Mouse (Mus musculus): ENCODE results near the gene Ctsf. TPM values are rescaled to one million over a fixed set of nuclear protein-coding genes. Genes with fewer than 3 reads are reported as not detected.

Ctsf gene
- polyA plus RNA-seq, 1 experiment from 2014 or later = 70.4 TPM

DNA sequence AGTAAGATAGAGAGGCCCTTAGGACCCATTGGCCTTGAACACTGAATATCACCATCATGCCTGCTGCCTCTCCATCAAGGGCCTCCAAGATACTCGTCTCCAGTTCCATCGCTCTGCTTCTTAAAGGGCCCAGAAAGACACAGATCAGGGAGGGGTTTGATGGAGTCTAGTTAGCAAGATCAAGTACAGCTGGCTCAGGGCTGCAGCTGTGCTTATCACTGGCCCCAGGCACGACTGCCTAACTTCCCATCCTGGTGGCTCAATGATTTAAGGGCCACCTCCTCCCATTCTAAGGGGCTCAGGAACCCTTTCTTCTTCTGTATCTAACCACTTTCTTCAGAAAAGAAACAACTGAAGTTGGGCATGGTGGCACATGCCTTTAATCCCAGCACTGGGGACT lies 36.9 kb downstream of the Ctsf start:
- peaks cover 70% of the 10 kb centered on the region for H3K36me3 ChIP-seq

DNA sequence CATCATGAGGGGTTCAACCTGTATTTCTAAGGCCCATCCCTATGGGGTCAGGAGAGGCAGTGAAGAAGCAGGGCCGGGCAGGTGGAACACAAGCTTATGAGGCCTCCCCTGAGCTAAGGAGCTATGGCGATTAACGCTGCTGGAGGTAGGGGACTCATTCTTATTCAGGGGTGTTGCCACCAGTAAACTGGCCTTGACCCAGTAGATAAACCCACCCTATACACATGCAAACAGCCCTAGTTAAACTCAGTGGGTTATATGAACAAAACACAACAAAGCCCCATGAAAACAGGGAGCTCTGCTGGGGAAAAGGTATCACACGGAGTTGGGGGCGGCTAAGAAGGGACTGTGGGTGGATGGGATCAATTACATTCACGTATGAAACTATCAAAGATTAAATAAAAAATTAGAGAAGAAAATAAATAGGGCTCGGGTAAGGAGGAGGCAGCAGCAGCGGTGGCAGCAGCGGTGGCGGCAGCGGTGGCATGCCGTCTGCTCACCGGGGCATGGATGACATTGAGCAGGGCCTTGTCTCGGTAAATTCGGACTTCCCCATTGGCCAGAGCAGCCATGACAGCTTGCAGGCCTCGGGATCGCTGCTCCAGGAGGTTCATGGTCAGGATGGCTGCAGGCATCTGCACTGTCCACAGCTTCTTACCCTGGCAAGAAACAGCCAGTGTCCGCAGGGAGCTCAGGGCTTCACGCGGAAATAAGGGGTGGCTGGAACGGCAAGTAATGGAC lies 42.0 kb downstream of the Ctsf start:
- no peaks in the 10 kb centered on the region for H3K27me3 ChIP-seq
- peaks cover 80% of the 10 kb centered on the region for H3K36me3 ChIP-seq
- H3K4me3 ChIP-seq = no peak overlapping the region
- H3K9me3 ChIP-seq = no peaks in the 10 kb centered on the region
- H3K27ac ChIP-seq (replicated peaks) = no peak overlapping the region
- no peak overlapping the region for H3K9ac ChIP-seq
- no peak for ATAC-seq (ENCODE audit: low read depth)
- no peak overlapping the region for H3K4me2 ChIP-seq
- whole genome bisulfite sequencing = 51% methylated on average over 21 of the region's 21 CpGs
- no peaks in the 10 kb centered on the region for H3K4me1 ChIP-seq (replicated peaks)

More for the DNA sequence above, 36.9 kb downstream of the Ctsf start:
- H3K27ac ChIP-seq (replicated peaks) = no peak overlapping the region
- no peaks in the 10 kb centered on the region for H3K27me3 ChIP-seq
- no peak for ATAC-seq (ENCODE audit: low read depth)
- no peak overlapping the region for H3K9ac ChIP-seq
- 0 out of 2 replicates have a peak, but pooled peaks cover 5% of the 10 kb centered on the region for H3K4me1 ChIP-seq (replicated peaks)
- no peaks in the 10 kb centered on the region for H3K9me3 ChIP-seq
- WGBS = 81% methylated on average over 3 of the region's 3 CpGs
- H3K4me3 ChIP-seq = no peak overlapping the region
- no peak overlapping the region for H3K4me2 ChIP-seq

DNA sequence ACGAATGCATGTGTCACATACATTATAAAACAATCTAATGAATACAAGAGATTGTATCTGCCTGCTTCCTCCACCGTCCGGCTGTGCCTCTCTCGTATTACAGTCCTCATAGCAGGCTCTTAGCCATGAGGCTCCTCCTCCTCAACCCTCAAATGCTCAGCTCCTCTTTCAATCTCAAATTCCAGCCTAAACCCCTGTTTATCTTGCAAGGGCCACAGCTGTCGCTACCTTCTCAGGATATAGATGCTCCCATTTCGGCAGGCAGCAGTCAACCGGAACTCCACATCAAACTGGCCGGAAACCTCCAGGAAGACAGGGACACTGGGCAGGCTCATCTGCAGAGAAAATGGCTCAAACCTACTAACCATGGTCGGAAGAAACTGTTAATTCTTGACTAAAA lies 44.0 kb downstream of the Ctsf start:
- H3K36me3 ChIP-seq = peaks cover 80% of the 10 kb centered on the region
- H3K9me3 ChIP-seq = no peaks in the 10 kb centered on the region
- H3K4me3 ChIP-seq = no peak overlapping the region
- no peak overlapping the region for H3K4me2 ChIP-seq
- no peak overlapping the region for H3K9ac ChIP-seq
- no peaks in the 10 kb centered on the region for H3K4me1 ChIP-seq (replicated peaks)
- H3K27me3 ChIP-seq = no peaks in the 10 kb centered on the region
- 77% methylated on average over 9 of the region's 9 CpGs for whole genome bisulfite sequencing
- no peak overlapping the region for H3K27ac ChIP-seq (replicated peaks)
- ATAC-seq (ENCODE audit: low read depth) = no peak

DNA sequence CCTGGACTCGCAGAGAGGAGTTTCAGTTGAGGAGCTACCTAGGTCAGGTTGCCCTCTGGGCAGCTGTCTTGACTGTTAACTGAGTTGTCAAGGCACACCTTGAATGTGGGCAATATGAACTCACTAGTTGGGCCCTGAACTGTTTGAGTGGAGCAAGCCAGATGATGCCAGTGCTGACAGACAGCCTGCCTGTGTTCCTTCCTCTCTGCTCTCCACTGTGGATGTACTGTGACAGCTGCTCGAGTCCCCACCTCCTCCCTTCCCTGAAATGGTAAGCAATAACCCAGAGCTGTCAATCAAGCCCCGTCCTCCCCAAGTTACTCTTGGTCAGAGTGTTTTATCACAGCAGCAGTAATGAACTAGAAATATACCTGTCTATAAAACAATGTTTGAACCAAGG lies 45.0 kb downstream of the Ctsf start:
- Histone ChIP-seq H3K9me3 (no peaks in the 10 kb centered on the region), H3K4me2 (no peak overlapping the region), H3K4me3 (no peak overlapping the region), H3K36me3 (peaks cover 71% of the 10 kb centered on the region), H3K27ac (replicated peaks) (no peak overlapping the region), H3K4me1 (replicated peaks) (0 out of 2 replicates have a peak, but pooled peaks cover under 1% of the 10 kb centered on the region), H3K9ac (no peak overlapping the region), H3K27me3 (no peaks in the 10 kb centered on the region)
- no peak for ATAC-seq (ENCODE audit: low read depth)
- 83% methylated on average over 3 of the region's 3 CpGs for WGBS

DNA sequence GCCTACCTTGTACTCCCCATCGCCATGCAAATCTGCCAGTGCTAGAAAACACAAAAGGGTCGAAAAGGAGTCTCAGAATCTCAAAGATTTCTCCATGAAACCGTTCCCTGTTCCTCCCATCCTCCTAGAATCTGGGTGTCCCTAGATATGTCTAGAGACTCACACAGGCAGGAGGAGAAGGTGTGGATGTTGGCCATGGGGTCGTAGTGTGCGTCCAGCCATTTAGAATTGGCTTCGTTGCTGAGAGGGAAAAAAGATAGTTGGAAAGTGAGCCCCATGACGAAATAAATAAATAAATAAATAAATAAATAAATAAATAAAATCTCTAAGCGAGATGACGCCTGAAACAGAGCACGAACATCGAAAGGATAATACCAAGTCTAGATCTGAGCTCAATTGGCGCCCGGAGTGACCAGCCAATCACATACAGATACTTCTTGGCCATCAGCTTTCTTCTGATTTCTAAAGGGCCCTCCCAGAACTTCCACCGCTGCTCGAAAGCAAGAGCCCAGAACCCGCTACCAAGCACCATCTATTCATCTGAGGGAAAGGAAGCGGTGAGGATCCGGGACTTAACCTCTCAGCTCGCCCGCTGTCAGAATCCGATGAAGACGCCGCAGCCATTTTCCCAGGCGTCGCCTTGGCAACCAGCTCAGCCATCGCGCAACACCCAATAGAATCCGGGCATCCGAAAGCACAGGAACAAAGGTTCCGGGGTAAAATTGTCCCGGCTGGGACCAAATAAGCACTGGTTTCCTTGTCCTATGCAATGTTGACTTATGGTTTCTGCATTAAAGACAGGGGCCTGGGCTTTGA lies 51.3 kb downstream of the Ctsf start, which contains the start of gene Bbs1:
Gene Bbs1 (minus strand): TSS at position 650 of the 816 bp plus-strand sequence.
- Histone ChIP-seq H3K9me3 (no peaks in the 10 kb centered on the region), H3K27me3 (no peaks in the 10 kb centered on the region), H3K36me3 (peaks cover 61% of the 10 kb centered on the region), H3K4me1 (replicated peaks) (peaks cover 16% of the 10 kb centered on the region), H3K27ac (replicated peaks) (peak within 1 kb of the TSS; percentile 83), H3K4me2 (peak within 1 kb of the TSS; percentile 76), H3K4me3 (peak within 1 kb of the TSS; percentile 73), H3K9ac (peak within 1 kb of the TSS; percentile 80)
- WGBS = 8% methylated on average over 31 of the region's 31 CpGs
- peak; percentile 77 for ATAC-seq (ENCODE audit: low read depth)

DNA sequence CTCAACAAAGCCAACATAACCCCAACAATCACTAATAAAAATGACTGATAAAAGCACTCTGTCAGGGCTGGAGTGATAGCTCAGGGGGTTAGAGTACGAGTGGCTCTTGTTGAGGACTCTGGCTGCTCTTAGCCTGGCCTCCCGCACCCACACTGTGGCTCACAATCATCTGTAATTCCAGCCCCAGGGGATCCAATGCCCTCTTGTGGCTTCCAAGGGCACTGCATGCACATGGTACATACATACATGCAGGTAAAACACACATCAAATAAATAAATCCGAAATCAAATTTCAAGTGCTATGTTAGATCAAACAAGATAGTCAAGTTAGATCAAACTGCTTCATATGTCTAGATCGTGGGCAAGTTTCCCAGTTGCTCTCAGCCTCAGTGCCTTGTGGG lies 53.2 kb downstream of the Ctsf start:
- ATAC-seq (ENCODE audit: low read depth) = no peak
- Histone ChIP-seq H3K27ac (replicated peaks) (no peak overlapping the region), H3K9me3 (no peaks in the 10 kb centered on the region), H3K36me3 (peaks cover 67% of the 10 kb centered on the region), H3K4me1 (replicated peaks) (peaks cover 16% of the 10 kb centered on the region), H3K4me3 (no peak overlapping the region), H3K9ac (no peak overlapping the region), H3K4me2 (no peak overlapping the region), H3K27me3 (no peaks in the 10 kb centered on the region)
- WGBS = 85% methylated on average over 4 of the region's 4 CpGs

DNA sequence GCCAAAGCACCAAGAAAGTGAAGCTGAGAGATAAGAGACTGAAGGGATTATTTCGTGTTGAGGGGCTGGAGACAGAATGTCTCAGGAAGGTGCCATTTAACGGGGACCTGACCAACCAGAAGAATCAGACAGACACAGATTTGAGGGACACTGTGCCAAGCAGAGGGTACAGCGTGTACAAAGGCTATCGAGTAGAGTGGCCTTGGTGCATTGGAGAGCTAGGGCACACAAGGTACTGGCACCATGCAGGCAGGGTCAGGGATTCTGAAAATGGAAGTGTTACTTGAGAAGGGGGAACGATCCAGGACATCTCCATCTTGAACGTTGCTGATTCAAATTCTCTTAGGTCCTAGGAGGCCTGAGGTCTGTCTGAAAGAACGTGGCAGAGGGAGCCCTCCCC lies 54.4 kb downstream of the Ctsf start:
- Histone ChIP-seq H3K36me3 (peaks cover 71% of the 10 kb centered on the region), H3K27me3 (no peaks in the 10 kb centered on the region), H3K9me3 (no peaks in the 10 kb centered on the region), H3K4me3 (no peak overlapping the region), H3K27ac (replicated peaks) (no peak overlapping the region), H3K9ac (no peak overlapping the region), H3K4me2 (no peak overlapping the region), H3K4me1 (replicated peaks) (peaks cover 16% of the 10 kb centered on the region)
- ATAC-seq (ENCODE audit: low read depth) = no peak
- 92% methylated on average over 7 of the region's 7 CpGs for WGBS

Other genes with a start within 250 kb of the Ctsf start
- gene Lrfn4, start 239.5 kb upstream of the Ctsf start, polyA plus RNA-seq (2015; fragmentation: Nextera tagmentation; extraction: Ambion mirVana) = 10.5 and 10.9 TPM in 2 replicates
- 51.8 and 56.0 TPM in 2 replicates for gene Rce1, start 229.5 kb upstream of the Ctsf start, polyA plus RNA-seq (2015; fragmentation: Nextera tagmentation; extraction: Ambion mirVana)
- gene Gm960, start 156.5 kb upstream of the Ctsf start, polyA plus RNA-seq (2015; fragmentation: Nextera tagmentation; extraction: Ambion mirVana) = 5.3 and 5.7 TPM in 2 replicates
- gene Sptbn2, start 144.0 kb upstream of the Ctsf start, polyA plus RNA-seq (2015; fragmentation: Nextera tagmentation; extraction: Ambion mirVana) = 29.5 and 30.4 TPM in 2 replicates
- 164 and 184 TPM in 2 replicates for gene Rbm4b, start 98.6 kb upstream of the Ctsf start, polyA plus RNA-seq (2015; fragmentation: Nextera tagmentation; extraction: Ambion mirVana)
- 94.7 and 110 TPM in 2 replicates for gene Rbm4, start 61.2 kb upstream of the Ctsf start, polyA plus RNA-seq (2015; fragmentation: Nextera tagmentation; extraction: Ambion mirVana)
- 28.5 and 37.3 TPM in 2 replicates for gene Gm21992, start 43.5 kb upstream of the Ctsf start, polyA plus RNA-seq (2015; fragmentation: Nextera tagmentation; extraction: Ambion mirVana)
- gene Rbm14, start 43.5 kb upstream of the Ctsf start, polyA plus RNA-seq (2015; fragmentation: Nextera tagmentation; extraction: Ambion mirVana) = 64.0 and 69.5 TPM in 2 replicates
- gene Ccs, start 15.8 kb upstream of the Ctsf start, polyA plus RNA-seq (2015; fragmentation: Nextera tagmentation; extraction: Ambion mirVana) = 43.7 and 44.7 TPM in 2 replicates
- 0.35 and 0.45 TPM in 2 replicates for gene Ccdc87, start 15.8 kb upstream of the Ctsf start, polyA plus RNA-seq (2015; fragmentation: Nextera tagmentation; extraction: Ambion mirVana)
- 3.1 and 3.2 TPM in 2 replicates for gene Actn3, start 22.8 kb downstream of the Ctsf start, polyA plus RNA-seq (2015; fragmentation: Nextera tagmentation; extraction: Ambion mirVana)
- 19.5 and 22.1 TPM in 2 replicates for gene Zdhhc24, start 23.5 kb downstream of the Ctsf start, polyA plus RNA-seq (2015; fragmentation: Nextera tagmentation; extraction: Ambion mirVana)
- 7.6 and 9.4 TPM in 2 replicates for gene Bbs1, start 51.5 kb downstream of the Ctsf start, polyA plus RNA-seq (2015; fragmentation: Nextera tagmentation; extraction: Ambion mirVana)
- 109 and 120 TPM in 2 replicates for gene Dpp3, start 73.2 kb downstream of the Ctsf start, polyA plus RNA-seq (2015; fragmentation: Nextera tagmentation; extraction: Ambion mirVana)
- gene Peli3, start 88.0 kb downstream of the Ctsf start, polyA plus RNA-seq (2015; fragmentation: Nextera tagmentation; extraction: Ambion mirVana) = 8.1 and 9.3 TPM in 2 replicates
- 105 and 117 TPM in 2 replicates for gene Mrpl11, start 107.0 kb downstream of the Ctsf start, polyA plus RNA-seq (2015; fragmentation: Nextera tagmentation; extraction: Ambion mirVana)
- gene Npas4, start 135.2 kb downstream of the Ctsf start, polyA plus RNA-seq (2015; fragmentation: Nextera tagmentation; extraction: Ambion mirVana) = 0.12 and 0.25 TPM in 2 replicates
- gene Slc29a2, start 168.7 kb downstream of the Ctsf start, polyA plus RNA-seq (2015; fragmentation: Nextera tagmentation; extraction: Ambion mirVana) = 7.9 TPM in 2 replicates
- 61.1 and 64.5 TPM in 2 replicates for gene B4gat1, start 183.7 kb downstream of the Ctsf start, polyA plus RNA-seq (2015; fragmentation: Nextera tagmentation; extraction: Ambion mirVana)
- 3.1 and 5.1 TPM in 2 replicates for gene AC124502.3, start 183.8 kb downstream of the Ctsf start, polyA plus RNA-seq (2015; fragmentation: Nextera tagmentation; extraction: Ambion mirVana)
- gene Brms1, start 186.2 kb downstream of the Ctsf start, polyA plus RNA-seq (2015; fragmentation: Nextera tagmentation; extraction: Ambion mirVana) = 43.5 and 51.7 TPM in 2 replicates
- 1.4 TPM in 2 replicates for gene Rin1, start 195.4 kb downstream of the Ctsf start, polyA plus RNA-seq (2015; fragmentation: Nextera tagmentation; extraction: Ambion mirVana)
- 26.3 and 28.2 TPM in 2 replicates for gene Cd248, start 212.9 kb downstream of the Ctsf start, polyA plus RNA-seq (2015; fragmentation: Nextera tagmentation; extraction: Ambion mirVana)
- gene Tmem151a, start 230.4 kb downstream of the Ctsf start, polyA plus RNA-seq (2015; fragmentation: Nextera tagmentation; extraction: Ambion mirVana) = 8.4 and 10.1 TPM in 2 replicates
- 51.3 and 67.5 TPM in 2 replicates for gene Yif1a, start 233.4 kb downstream of the Ctsf start, polyA plus RNA-seq (2015; fragmentation: Nextera tagmentation; extraction: Ambion mirVana)
- gene Cnih2, start 243.4 kb downstream of the Ctsf start, polyA plus RNA-seq (2015; fragmentation: Nextera tagmentation; extraction: Ambion mirVana) = 267 and 318 TPM in 2 replicates